Mouse (Mus musculus): Measurements from ENCODE around the gene Ets1.

The Ets1 gene

GRCm38 (mm10) chr9:32694916-32695490 lies 59.0 kb downstream of the Ets1 start:
- no peak for DNase-seq (ENCODE audit: low read depth)

- peak; percentile 96 for DNase-seq (ENCODE audit: low read depth)
Measured at GRCm38 (mm10) chr9:32695492-32696190, 59.6 kb downstream of the Ets1 start.

GRCm38 (mm10) chr9:32696259-32696658 lies 60.2 kb downstream of the Ets1 start:
- no peak for DNase-seq (ENCODE audit: low read depth)

- DNase-seq (ENCODE audit: low read depth) = peak; percentile 78
Measured at GRCm38 (mm10) chr9:32696717-32697116, 60.7 kb downstream of the Ets1 start.

- DNase-seq (ENCODE audit: low read depth) = peak; percentile 17
Measured at GRCm38 (mm10) chr9:32697291-32698110, 61.5 kb downstream of the Ets1 start.

GRCm38 (mm10) chr9:32698766-32699165 lies 62.7 kb downstream of the Ets1 start:
- no peak for DNase-seq (ENCODE audit: low read depth)

- DNase-seq (ENCODE audit: low read depth) = no peak
Measured at GRCm38 (mm10) chr9:32699391-32699841, 63.4 kb downstream of the Ets1 start.

GRCm38 (mm10) chr9:32700091-32700905 lies 64.3 kb downstream of the Ets1 start:
- DNase-seq (ENCODE audit: low read depth) = peak; percentile 66

- no peak for DNase-seq (ENCODE audit: low read depth)
Measured at GRCm38 (mm10) chr9:32701126-32701997, 65.3 kb downstream of the Ets1 start.

- no peak for DNase-seq (ENCODE audit: low read depth)
Measured at GRCm38 (mm10) chr9:32701998-32702305, 65.9 kb downstream of the Ets1 start.

- no peak for DNase-seq (ENCODE audit: low read depth)
Measured at GRCm38 (mm10) chr9:32702836-32703395, 66.9 kb downstream of the Ets1 start.

- no peak for DNase-seq (ENCODE audit: low read depth)
Measured at GRCm38 (mm10) chr9:32703976-32704745, 68.1 kb downstream of the Ets1 start.

- no peak for DNase-seq (ENCODE audit: low read depth)
Measured at GRCm38 (mm10) chr9:32705827-32706478, 69.9 kb downstream of the Ets1 start.

GRCm38 (mm10) chr9:32707436-32707835 lies 71.4 kb downstream of the Ets1 start:
- DNase-seq (ENCODE audit: low read depth) = no peak

GRCm38 (mm10) chr9:32708491-32708890 lies 72.5 kb downstream of the Ets1 start:
- no peak for DNase-seq (ENCODE audit: low read depth)

- DNase-seq (ENCODE audit: low read depth) = peak; percentile 82
Measured at GRCm38 (mm10) chr9:32709359-32709758, 73.3 kb downstream of the Ets1 start.

- peak; percentile 60 for DNase-seq (ENCODE audit: low read depth)
Measured at GRCm38 (mm10) chr9:32709764-32710734, 74.0 kb downstream of the Ets1 start.

- peak; percentile 84 for DNase-seq (ENCODE audit: low read depth)
Measured at GRCm38 (mm10) chr9:32710987-32711652, 75.1 kb downstream of the Ets1 start.
